Mouse (Mus musculus): ENCODE measurements around the gene Zbtb46. TPM values are rescaled to one million over a fixed set of nuclear protein-coding genes. Genes with fewer than 3 reads are reported as not detected.
A peak's percentile ranks its signal among the peaks of the same experiment; 100 is the strongest.
"Not testable (repeated sequence)": the region's sequence is repeated elsewhere in the genome, so short reads cannot be mapped to it uniquely, and the experiment has no call there.

Gene Zbtb46
- polyA plus RNA-seq (2012; rRNA removed), result 1.5 and 1.6 TPM in 2 replicates

- Histone ChIP-seq H3K27ac (ENCODE audit: insufficient read depth, low read depth, low read length) (no peak within 1 kb of the TSS), H3K4me3 (ENCODE audit: low read depth, low read length) (peak within 1 kb of the TSS; percentile 93), H3K27me3 (ENCODE audit: control insufficient read depth, insufficient read depth, low read length) (peaks cover 37% of the 10 kb centered on the region), H3K4me1 (ENCODE audit: control insufficient read depth, insufficient read depth, insufficient read length, low read length) (peaks cover 6% of the 10 kb centered on the region; the same call in 1 of the 2 replicates), H3K36me3 (ENCODE audit: control insufficient read depth, insufficient read depth, low read length) (no peaks in the 10 kb centered on the region)
- TF ChIP-seq POLR2A (IDR thresholded peaks at IDR 0.05; ENCODE audit: low read depth, low read length) (peak; percentile 33; the same call in 1 of the 2 replicates), CTCF (IDR thresholded peaks at IDR 0.05; ENCODE audit: extremely low read depth, insufficient read length, insufficient replicate concordance, low read depth, low read length) (no peak)
- WGBS, result 2% methylated on average over 75 of the region's 83 CpGs
Measured at GRCm38 (mm10) chr2:181459153-181459672, at the start of gene Zbtb46. Zbtb46 (minus strand) TSS chr2:181459426.

- Histone ChIP-seq H3K27me3 (ENCODE audit: control insufficient read depth, insufficient read depth, low read length) (no peaks in the 10 kb centered on the region), H3K27ac (ENCODE audit: insufficient read depth, low read depth, low read length) (no peak overlapping the region), H3K36me3 (ENCODE audit: control insufficient read depth, insufficient read depth, low read length) (peaks cover 33% of the 10 kb centered on the region), H3K4me3 (ENCODE audit: low read depth, low read length) (no peak overlapping the region), H3K4me1 (ENCODE audit: control insufficient read depth, insufficient read depth, insufficient read length, low read length) (peaks cover 2% of the 10 kb centered on the region; the same call in 1 of the 2 replicates)
- WGBS, result 52% methylated on average over 4 of the region's 4 CpGs
- TF ChIP-seq CTCF (IDR thresholded peaks at IDR 0.05; ENCODE audit: extremely low read depth, insufficient read length, insufficient replicate concordance, low read depth, low read length) (no peak), POLR2A (IDR thresholded peaks at IDR 0.05; ENCODE audit: low read depth, low read length) (no peak)
Measured at GRCm38 (mm10) chr2:181498644-181499043, 39.4 kb upstream of the Zbtb46 start.

GRCm38 (mm10) chr2:181497548-181497875 lies 38.3 kb upstream of the Zbtb46 start:
- peaks cover 25% of the 10 kb centered on the region for H3K36me3 ChIP-seq (ENCODE audit: control insufficient read depth, insufficient read depth, low read length)
- no peak for TF ChIP-seq POLR2A (IDR thresholded peaks at IDR 0.05; ENCODE audit: low read depth, low read length)
- H3K4me1 ChIP-seq (ENCODE audit: control insufficient read depth, insufficient read depth, insufficient read length, low read length), result peaks cover 2% of the 10 kb centered on the region
- WGBS, result under 1% methylated on average over 12 of the region's 12 CpGs
- no peaks in the 10 kb centered on the region for H3K27me3 ChIP-seq (ENCODE audit: control insufficient read depth, insufficient read depth, low read length)
- peak overlapping the region; percentile 77 for H3K4me3 ChIP-seq (ENCODE audit: low read depth, low read length)
- peak overlapping the region; percentile 80 for H3K27ac ChIP-seq (ENCODE audit: insufficient read depth, low read depth, low read length)

DNA sequence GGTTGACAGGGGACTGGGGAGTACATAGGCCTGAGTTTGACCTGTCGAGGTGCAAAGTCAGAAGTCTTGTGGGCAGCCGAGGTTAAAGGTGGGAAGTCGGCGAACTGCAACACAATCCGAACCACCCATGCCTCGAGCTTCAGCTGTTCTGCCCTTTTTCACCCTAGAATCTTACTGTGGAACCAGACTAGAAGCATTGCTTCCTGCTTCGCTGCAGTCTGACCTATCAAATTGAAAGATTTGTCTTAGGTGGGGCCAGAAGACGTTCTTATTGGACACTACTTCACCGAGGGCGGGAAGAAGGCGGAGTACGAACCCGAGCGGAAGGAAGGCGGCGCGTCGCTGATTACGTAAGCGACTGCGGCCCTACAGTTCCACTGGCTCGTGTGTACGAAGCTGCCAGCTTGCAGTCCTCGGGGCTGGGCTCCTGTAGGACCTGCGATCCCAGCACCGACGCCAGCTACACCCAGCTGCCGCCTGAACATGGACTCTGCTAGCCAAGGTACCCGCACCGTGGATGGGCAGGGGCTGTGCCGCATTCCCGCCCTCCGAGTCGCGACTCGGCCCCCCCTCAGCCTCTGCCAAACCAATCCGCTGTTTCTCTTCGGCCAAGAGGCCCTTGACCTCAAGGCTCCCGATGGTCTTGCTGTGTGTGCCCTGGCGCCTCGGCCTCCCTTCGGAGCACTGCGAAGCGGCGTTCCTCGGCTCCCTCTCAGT lies 37.8 kb upstream of the Zbtb46 start, which contains the start of gene Tpd52l2:
Tpd52l2 (plus strand) TSS at position 312 of the 717 bp plus-strand sequence.
- Histone ChIP-seq H3K4me1 (ENCODE audit: control insufficient read depth, insufficient read depth, insufficient read length, low read length) (peaks cover 2% of the 10 kb centered on the region), H3K4me3 (ENCODE audit: low read depth, low read length) (peak within 1 kb of the TSS; percentile 77), H3K27ac (ENCODE audit: insufficient read depth, low read depth, low read length) (peak within 1 kb of the TSS; percentile 80), H3K36me3 (ENCODE audit: control insufficient read depth, insufficient read depth, low read length) (peaks cover 20% of the 10 kb centered on the region), H3K27me3 (ENCODE audit: control insufficient read depth, insufficient read depth, low read length) (no peaks in the 10 kb centered on the region)
- WGBS, result under 1% methylated on average over 46 of the region's 46 CpGs
- TF ChIP-seq CTCF (IDR thresholded peaks at IDR 0.05; ENCODE audit: extremely low read depth, insufficient read length, insufficient replicate concordance, low read depth, low read length) (no peak), POLR2A (IDR thresholded peaks at IDR 0.05; ENCODE audit: low read depth, low read length) (peak; percentile 38; the same call in 1 of the 2 replicates)

DNA sequence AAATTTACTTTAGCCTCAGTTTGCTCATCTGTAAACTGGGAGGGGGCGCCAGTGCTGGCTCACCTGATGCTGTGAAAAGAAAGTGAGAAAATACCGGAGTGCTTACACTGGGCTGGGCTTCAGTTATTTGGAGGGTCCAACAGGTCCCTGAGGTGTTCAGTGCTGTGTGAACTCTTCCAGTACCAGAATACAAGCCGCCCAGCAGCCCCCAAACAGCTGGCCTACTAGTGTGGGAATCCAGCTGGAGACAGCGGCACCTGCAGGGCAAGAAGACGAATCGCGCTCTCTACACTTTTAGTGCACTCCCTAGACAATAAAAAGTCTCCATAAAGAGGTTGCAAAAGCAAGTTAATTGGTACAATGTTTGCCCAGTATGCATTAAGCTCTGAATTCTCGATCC lies 37.1 kb upstream of the Zbtb46 start:
- H3K27ac ChIP-seq (ENCODE audit: insufficient read depth, low read depth, low read length), result peak overlapping the region; percentile 77
- H3K4me1 ChIP-seq (ENCODE audit: control insufficient read depth, insufficient read depth, insufficient read length, low read length), result peaks cover 2% of the 10 kb centered on the region
- peak overlapping the region; percentile 77 for H3K4me3 ChIP-seq (ENCODE audit: low read depth, low read length)
- TF ChIP-seq POLR2A (IDR thresholded peaks at IDR 0.05; ENCODE audit: low read depth, low read length) (no peak), CTCF (IDR thresholded peaks at IDR 0.05; ENCODE audit: extremely low read depth, insufficient read length, insufficient replicate concordance, low read depth, low read length) (peak; percentile 80)
- H3K36me3 ChIP-seq (ENCODE audit: control insufficient read depth, insufficient read depth, low read length), result peaks cover 13% of the 10 kb centered on the region
- 10% methylated on average over 8 of the region's 8 CpGs for WGBS
- H3K27me3 ChIP-seq (ENCODE audit: control insufficient read depth, insufficient read depth, low read length), result no peaks in the 10 kb centered on the region

DNA sequence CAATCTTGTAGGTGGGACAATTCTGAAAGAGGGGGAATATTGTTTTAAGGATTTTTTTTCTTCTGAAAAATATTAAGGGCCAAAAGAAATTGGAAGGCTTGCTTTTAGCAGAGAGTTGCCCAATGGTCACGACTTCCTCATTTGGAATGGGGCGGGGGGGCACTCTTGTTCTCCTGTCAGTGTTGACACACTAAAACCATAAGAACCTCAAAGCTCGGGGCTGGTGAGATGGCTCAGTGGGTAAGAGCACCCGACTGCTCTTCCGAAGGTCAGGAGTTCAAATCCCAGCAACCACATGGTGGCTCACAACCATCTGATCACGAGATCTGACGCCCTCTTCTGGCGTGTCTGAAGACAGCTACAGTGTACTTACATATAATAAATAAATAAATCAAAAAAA lies 36.6 kb upstream of the Zbtb46 start:
- H3K27me3 ChIP-seq (ENCODE audit: control insufficient read depth, insufficient read depth, low read length); H3K4me1 ChIP-seq (ENCODE audit: control insufficient read depth, insufficient read depth, insufficient read length, low read length); H3K27ac ChIP-seq (ENCODE audit: insufficient read depth, low read depth, low read length); H3K4me3 ChIP-seq (ENCODE audit: low read depth, low read length): not testable (repeated sequence)
- WGBS, result 47% methylated on average over 8 of the region's 8 CpGs
- peaks cover 10% of the 10 kb centered on the region for H3K36me3 ChIP-seq (ENCODE audit: control insufficient read depth, insufficient read depth, low read length)

- 78% methylated on average over 26 of the region's 26 CpGs for WGBS
- Histone ChIP-seq H3K4me1 (ENCODE audit: control insufficient read depth, insufficient read depth, insufficient read length, low read length) (peaks cover 2% of the 10 kb centered on the region), H3K27me3 (ENCODE audit: control insufficient read depth, insufficient read depth, low read length) (no peaks in the 10 kb centered on the region), H3K36me3 (ENCODE audit: control insufficient read depth, insufficient read depth, low read length) (no peaks in the 10 kb centered on the region), H3K4me3 (ENCODE audit: low read depth, low read length) (no peak overlapping the region), H3K27ac (ENCODE audit: insufficient read depth, low read depth, low read length) (no peak overlapping the region)
- TF ChIP-seq POLR2A (IDR thresholded peaks at IDR 0.05; ENCODE audit: low read depth, low read length) (no peak), CTCF (IDR thresholded peaks at IDR 0.05; ENCODE audit: extremely low read depth, insufficient read length, insufficient replicate concordance, low read depth, low read length) (no peak)
Measured at GRCm38 (mm10) chr2:181494266-181494945, 35.2 kb upstream of the Zbtb46 start.
